Mouse (Mus musculus) heart, postnatal 10 days (tissue): ENCODE data around the gene Slc39a9. TPM values are rescaled to one million over a fixed set of nuclear protein-coding genes. Genes with fewer than 3 reads are reported as not detected.

Source experiments
- DNase-seq, 2 experiments: peaks; one replicate each; pipeline ENCODE4 v3.0.0; 2021
- intact Hi-C: fragments of 180-260 bp; cut with DNase I; formaldehyde crosslinking; loops from one replicate; pipeline ENCODE4 v1.15.1; 2025
- total RNA-seq, 2 experiments: library from RNA; stranded (reverse); gene quantifications; 2 replicates each; pipeline ENCODE4 v1.2.3; 2021

Slc39a9 gene
- 10 to 100 TPM; 25.8 to 27.1 TPM for total RNA-seq

DNA sequence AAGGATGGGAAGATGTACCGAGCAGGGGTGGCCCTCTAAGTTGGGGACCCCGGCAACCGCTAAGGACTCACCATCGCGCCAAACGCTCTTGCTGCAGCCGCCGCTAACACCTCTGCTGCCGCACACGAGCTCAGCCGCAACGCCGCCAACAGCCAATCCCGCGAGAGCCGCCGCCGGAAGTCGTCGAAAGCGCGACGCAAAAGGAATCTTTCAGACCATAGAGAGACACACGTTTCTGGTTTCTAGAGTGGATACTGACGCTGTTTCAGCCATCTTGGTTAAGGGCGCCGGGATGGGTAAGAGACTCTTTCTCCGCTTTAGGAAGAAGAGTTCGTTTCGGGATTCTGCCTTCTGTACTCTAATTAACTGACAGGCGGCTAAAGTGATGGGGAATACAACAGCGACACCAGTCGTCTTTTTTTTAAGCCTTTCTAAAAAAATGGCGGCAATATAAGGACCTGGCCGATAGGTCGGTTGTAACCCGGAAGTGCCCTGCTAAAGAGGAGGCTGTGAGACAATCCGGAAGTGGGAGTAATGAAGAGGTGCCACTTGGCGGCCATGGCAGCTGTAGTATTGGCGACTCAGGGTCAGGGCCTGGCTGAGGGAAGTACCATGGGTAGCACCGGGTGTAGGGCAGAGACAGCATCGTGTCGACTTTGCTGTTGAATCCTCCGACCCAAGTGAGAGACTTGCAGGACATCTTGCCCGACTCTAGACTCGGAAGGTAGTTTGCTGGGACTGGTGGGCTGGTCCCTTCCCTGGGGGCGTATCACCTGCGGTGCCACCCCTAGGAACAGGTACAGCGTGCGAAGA, at the start of gene Slc39a9, which contains the start of gene Erh:
TSS of gene Slc39a9 (plus strand) at position 191 of the 813 bp plus-strand sequence.
TSS of gene Erh (minus strand) at position 649 of the 813 bp plus-strand sequence.
- intact Hi-C loops, result no loop called here
- DNase-seq, result peak; percentile 96 to 97

DNA sequence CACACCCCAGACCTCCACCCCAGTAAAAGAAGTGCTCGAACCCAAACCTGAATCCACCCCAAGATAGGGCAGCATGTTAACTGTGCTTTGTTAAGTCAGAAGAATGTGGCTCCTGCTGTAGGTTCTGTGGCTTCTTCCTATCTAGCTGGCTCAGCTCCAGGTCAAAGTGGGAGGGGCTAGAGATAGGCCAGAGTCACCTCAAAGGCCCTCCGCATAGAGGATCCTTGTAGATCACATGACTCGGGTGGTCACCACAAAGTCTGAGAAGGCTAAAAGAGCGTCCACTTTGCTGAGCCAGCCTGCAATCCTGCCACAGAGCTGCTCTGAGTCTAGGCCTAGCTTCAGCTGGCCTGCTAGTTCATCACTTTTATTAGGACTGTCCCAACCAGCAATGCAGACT, 49.5 kb upstream of the Slc39a9 start:
- DNase-seq, result peak in 1 of 2 experiments; percentile 40
- intact Hi-C loops, result no loop called here

DNA sequence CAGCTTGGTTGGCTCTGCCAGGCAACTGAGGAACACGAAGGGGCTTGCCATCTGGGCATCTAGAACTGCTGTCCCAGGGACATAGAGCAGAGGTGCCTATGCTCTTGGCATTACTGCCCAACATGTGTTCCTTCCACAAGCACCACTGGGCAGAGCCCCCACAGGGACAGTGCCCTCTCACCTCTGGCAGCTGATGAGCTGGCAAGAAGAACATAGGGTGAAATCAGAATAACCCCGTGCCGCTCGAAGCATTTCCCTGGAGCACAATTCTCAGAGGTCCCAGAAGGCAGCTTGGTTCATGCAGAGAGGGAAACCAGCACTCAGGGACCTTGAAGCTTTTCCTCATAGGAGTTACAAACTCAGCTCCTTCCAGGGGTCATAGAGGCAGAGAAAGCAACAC, 48.9 kb upstream of the Slc39a9 start:
- intact Hi-C loops, result no loop called here
- no peak for DNase-seq

DNA sequence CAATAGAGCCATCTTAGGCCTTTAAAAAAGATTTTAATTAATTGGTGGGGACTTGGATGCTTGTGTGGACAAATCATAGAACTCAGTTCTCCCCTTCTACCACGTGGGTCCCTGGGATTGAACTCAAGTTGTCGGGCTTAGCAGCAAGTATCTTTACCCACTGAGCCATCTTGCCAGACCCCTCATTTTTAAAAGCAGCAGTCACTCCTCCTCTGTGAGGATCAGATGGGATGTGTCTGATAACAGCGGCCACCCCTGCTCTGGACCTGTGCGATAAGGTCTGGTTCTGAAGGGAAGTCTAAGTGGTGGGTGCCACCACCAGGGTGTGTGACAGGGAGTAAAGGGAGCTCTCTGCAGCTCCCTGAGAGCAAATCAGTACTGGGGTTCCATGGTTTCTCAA, 48.1 kb upstream of the Slc39a9 start:
- intact Hi-C loops, result no loop called here

DNA sequence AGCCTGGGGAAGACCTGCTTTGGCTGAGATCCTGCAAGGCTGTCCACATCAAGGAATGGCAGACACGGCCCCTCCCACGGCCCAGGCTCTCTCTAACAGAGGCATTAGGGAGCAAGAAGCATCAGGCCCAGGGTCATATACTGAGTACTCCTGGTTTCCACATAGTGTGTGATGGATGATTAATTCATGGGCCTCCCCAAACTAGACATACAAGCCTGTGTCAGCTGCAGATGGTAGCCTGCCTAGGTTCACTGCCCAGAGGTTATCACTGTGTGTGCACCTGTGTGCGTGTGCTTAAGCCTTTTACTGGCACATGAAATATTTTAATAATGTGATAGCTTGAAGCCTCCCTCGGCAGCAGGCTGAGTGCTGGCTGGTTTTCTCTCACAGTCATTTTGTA, 47.7 kb upstream of the Slc39a9 start:
- DNase-seq, result no peak
- intact Hi-C loops, result no loop called here

More for the DNA sequence above, 48.1 kb upstream of the Slc39a9 start:
- DNase-seq, result no peak

DNA sequence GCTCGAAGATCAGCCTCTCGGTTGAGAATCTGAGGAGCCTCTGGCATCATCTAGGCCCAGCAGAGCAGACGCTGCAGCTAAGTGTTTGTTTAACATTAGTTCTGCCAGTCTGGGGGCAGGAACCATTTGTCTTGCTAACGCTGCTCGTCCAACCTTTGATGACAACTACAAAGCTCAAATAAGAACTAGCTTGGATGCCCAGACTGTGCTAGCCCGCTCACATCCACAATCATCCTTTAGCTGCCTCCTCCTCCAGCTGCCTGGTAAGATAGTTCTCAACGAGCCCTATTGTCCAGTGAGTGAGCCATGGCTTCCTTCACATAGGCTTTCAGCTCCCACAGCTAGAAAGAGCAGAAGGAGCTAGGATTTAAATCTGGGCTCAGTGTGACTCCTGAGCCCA, 45.4 kb upstream of the Slc39a9 start:
- intact Hi-C loops, result no loop called here

DNA sequence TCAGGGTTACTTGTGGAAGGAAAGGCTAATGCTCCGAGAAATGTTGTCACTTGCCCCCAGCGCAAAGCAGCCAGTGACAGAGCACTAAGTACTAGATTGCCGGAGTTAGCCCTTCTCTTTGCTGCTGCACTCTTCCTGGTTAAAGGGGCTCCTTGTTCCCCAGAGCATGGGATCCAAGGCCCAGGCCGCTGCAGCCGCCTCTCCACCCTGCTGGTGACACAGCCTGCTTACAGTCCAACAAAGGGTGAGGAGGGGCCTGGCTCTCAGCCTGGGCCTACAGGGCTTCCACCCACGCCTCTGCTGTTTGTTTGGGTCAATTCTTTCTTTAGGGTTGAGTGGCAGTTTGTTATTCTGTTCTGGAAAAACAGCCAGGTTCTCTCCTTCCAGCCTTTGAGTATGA, 44.9 kb upstream of the Slc39a9 start:
- peak; percentile 71 for DNase-seq
- intact Hi-C loops, result no loop called here

More for the DNA sequence above, 45.4 kb upstream of the Slc39a9 start:
- no peak for DNase-seq

DNA sequence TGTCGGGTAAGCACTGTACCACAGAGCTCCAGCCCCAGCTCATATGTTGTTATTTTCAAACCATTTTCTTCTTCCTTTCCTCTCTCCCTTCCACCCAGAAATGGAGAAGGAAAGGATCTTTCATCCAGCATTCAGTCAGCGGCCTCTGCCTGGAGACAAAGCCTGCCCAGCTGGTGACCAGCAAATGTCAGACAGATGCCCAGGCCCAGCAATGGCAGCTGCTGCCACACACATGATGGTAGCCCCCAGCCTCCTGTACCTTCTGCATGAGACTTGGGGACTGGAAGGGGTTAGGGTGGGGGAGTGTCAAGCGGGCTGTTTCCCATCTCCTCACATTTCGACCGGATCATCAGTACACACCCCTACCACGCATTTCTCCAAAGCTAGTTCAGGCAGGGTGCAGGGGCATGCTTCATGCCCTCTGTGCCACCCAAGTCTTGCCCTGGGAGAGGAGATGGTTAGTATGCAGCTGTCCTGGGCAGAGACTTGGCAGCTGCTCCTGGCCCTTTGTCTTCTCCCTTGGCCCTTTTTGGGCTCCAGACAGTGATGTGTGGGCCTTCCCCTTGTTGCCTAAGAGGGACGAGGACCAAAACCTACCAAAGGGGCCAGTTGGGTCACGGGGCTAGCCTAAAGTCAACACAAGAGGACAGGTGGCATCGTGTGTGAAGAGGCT, 42.0 kb upstream of the Slc39a9 start:
- no peak for DNase-seq
- intact Hi-C loops, result no loop called here

DNA sequence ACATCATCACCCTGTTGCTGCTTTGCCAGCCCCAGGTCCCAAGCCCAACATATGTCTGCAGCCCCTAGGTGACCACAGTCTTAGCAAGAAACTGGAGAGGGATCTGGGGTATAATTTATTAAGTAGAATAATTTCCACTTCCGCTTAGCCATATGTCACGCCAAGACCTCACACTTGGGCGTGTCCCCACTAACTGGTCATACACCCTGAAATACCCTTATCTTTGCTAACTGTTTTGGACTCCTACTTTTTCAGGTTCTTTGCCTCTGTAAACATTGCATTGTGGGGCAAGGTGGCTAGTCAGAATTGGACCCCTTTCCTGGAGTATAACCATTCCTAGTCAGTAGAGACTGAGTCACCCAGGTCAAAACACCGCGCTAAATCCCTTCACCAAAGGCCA, 41.3 kb upstream of the Slc39a9 start:
- no peak for DNase-seq
- intact Hi-C loops, result no loop called here

DNA sequence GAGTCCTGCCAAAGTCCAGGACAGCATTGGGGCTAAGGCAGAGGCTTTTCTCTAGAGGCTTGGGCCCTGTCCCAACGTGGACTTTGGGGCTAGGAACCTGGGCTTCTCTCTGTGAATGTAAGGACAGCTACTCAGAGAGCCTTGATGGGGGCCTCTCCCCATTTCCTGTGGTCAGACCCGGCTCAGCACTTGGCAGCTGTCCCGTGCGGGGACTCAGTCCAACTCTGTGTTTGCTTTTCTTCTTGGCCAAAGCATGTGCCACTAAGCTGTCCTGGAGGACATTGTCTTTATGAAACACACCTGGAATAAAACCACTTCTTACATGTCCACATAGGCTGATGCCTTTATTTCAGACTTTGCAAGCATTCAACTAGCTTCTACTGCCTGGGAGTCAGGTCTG, 40.1 kb upstream of the Slc39a9 start:
- intact Hi-C loops, result no loop called here
- DNase-seq, result peak; percentile 72 to 76

DNA sequence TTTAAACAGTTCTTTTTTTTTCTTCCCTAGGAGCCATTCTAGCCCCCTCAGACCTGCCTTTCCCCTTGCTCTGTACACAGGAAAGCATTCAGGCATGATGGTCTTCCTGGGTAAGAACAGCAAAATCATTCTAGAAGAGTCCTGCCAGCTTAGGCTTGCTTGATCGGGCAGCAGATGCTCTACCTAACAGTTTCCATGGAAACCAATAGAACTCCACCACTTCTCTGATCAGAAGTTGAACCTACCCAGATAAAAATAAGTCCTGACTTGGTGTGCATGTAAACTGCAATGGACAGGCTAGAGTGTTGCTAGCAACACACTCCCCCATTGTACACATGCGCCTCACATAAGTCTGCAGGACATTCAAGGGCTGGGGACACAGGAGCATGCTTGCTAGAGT, 39.5 kb upstream of the Slc39a9 start:
- no peak for DNase-seq
- intact Hi-C loops, result no loop called here

DNA sequence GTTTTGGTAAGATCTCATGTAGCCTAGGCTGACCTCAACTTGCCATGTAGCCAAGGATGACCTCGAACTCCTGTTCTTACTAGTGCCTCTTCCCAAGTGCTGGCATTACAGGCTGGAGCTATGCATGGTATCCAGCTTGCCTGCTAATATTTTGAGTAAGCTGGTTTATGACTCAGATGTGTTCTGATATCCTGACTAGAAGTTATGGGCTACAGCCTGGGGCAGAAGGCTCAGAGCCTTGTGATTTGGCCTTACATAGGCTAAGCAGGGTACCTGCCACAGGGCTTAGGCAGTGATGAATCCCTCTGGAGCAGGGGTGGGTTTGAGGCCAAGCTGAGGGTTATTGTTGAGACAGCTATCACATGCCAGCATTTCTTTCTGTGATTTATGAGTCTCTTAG, 35.1 kb upstream of the Slc39a9 start:
- intact Hi-C loops, result no loop called here
- no peak for DNase-seq

DNA sequence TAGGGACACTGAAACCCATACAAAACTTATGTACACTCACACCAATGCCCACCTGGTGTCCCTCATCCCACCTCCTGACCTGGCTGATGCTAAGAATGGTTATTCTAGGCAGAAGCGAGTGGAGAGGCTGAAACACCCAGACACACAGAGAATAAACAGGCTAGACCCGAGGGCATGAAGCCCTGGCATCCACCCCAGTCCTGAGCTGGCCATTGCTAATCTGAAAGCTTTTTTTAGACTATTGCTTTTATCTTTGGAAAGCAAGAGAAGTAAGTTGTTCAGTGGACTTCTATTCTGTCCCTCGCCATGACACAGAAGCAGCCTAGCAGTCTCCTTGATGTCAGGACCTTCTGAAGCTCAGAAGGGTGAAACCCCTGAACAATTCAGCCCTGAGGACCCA, 33.8 kb upstream of the Slc39a9 start:
- peak; percentile 66 to 67 for DNase-seq
- intact Hi-C loops, result no loop called here

DNA sequence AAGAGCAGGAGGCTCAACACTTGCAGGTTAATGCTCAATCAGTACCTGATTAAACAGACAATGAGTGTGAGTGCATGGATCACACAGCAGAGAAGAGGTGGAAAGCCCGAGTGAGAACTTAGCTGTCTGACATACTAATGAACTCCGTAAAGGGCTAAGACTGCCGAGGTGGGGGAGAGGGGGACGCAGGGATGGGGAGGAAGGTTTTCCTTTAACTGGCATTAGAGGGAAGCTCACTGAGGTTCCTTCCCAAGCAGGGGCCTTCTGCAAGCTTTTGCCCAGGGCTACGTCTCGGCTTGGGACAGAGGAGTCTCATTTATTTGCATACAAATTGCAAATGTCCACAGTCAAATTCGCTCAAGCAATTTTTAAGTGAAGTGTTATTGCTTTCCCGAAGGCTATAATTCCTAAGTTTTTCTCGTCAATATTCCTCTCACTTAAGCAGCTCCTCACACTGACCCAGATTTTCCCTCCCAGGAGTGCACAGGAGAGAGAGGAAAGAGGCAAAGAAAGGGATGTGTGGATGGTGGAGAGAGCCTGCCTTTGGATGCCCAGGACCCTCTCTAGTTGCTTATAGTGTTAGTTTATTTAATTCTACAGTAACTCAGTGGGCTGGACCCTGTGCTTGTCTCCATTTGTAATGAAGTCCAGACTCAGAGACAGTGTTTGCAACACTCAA, 31.4 kb upstream of the Slc39a9 start:
- intact Hi-C loops, result no loop called here
- no peak for DNase-seq

DNA sequence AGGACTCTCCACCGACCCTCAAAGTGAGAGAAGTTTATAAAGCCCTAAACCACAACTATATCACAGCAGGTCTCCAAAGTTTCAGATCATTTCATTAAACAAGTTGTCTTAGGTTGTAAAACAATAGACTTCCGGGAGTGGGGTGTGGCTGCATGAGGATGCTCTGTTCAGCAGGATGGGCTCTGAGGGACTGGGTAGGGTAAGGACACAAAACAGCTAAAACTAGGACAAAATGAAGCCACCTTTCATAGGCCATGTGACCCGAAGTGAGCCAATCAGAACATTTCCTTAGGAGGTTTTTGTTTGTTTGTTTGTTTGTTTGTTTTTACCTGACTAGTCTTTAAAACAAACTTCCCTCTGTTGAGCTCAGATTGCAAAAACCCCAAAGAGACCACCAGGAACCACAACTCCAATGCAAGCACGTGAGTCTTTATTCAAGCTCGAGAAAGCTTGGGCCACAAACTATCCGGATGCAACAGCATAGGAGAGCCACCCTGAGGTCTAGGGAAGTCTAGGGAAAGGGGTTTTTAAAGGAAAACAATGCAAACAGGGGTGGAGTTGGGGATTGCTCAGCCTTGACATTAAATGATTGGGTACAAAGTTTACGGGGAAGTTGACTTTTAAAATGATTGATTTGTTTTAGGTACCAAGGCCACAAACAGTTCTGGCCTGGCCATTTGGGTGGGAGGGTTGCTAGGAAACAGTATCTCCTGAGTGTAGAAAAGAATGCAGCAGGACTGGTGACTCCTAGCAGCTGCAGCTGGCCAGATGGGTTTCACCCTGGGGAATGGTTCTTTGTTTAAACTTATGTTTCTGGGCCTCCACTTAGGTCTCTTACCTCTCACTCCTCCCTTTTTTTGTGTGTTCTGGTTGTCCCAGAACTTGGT, 28.1 kb upstream of the Slc39a9 start:
- intact Hi-C loops, result loop anchor here (2.0 kb wide), 1 partner anchor 117 kb away; no protein-coding TSS in a partner anchor
- no peak for DNase-seq

DNA sequence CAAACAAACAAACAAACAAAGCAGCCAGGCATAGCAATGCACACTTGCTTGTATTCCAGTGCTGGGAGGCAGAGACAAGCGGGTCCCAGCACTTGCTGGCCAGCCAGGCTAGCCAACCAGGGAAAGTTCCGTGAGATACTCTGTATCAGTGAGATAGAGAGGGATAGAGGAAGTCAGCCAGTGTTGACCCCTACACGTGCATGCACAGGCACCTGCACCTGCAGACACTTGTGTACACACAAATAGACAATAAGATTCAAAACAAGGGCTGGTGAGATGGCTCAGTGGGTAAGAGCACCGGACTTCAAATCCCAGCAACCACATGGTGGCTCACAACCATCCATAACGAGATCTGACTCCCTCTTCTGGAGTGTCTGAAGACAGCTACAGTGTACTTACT, 23.2 kb upstream of the Slc39a9 start:
- DNase-seq, result no peak
- intact Hi-C loops, result no loop called here

DNA sequence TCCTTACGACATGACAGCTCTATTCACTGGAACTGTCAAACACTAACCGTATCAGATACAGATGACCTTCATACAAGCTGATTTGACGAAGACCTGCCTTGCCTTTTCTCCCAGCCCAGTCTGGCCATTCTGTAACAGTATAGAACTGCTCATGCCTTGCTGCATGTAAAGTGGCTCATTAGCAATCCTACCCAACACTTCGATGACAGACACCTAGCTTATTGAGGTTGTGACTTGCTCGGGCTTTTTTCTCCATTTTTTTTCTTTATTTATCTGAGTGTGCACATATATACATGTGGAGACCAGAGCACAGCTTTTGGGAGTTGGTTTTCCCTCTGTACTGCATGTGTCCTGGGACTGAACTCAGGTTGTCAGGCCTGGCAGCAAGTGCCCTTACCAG, 11.9 kb upstream of the Slc39a9 start:
- no peak for DNase-seq
- intact Hi-C loops, result no loop called here

DNA sequence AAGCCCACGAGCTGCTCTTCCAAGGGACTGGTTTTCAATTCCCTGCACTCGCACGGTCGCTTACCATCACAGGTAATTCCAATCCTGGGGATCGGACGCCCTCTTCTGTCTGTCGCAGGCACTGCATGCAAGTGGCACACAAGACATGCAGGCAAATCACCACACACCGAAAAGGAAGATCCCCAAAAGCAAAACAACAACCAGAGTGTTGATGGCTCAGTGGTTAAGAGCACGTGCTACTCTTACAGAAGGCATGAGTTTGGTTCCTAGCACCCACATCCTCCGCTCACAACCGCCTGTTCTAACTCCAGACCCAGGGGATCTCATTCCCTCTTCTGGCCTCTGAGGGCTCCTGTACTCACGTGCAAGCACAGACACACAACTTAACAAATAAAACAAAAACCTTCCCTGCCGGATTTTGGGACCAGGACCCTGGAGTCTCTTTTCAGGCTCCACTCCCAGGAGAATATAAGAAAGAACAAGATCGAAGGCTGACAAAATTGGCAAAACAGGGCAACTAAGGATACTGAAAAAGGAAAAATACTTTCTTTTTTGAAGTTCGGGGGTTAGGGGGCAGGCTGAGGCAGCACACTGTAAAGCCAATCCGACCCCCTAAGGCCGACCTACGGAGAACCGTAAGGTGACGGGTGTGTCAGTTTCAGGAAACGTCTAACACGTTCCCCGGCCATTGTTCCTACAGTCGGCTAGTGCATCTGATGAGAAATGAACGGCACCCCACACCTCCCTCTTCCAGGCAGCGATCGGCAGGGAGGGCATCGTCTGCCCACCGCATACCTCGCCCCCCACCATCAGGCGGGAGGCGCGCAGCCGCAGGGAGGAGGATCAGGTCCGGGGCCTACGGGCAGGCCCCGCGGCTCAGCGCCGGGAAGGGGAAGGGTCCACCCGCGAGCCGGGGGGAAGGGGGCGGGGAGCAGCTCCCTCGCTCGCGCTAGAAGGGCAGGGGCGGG, 674 bp upstream of the Slc39a9 start:
- intact Hi-C loops, result no loop called here
- DNase-seq, result peak; percentile 33 to 67

DNA sequence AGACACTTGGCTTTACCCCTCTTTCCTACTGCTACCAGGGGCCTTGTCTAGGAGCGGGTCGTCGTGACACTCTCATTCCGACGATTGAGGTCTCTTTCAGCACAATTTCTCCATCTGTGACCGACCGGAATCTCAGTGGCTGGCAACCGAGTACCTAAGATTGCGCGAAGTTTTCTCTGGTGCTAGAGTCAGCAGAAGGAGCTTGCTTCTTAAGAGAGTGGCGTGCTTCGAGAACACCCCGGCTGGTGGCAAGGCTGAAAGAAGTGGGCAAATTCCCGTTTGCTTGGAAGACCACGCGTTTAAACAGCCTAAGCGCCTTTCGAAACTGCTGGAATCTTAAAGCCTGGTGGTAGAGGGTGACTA, 804 bp downstream of the Slc39a9 start:
- no peak for DNase-seq
- intact Hi-C loops, result no loop called here
